Mouse (Mus musculus) testis, postnatal 10 days (tissue): ENCODE measurements at regions not wholly inside any gene's neighbourhood (a gene's known extent, or its start where the extent isn't known, plus 50 kb on each side); places are given as distances from the start of the nearest gene placed in this dataset.

ENCODE experiments used
- DNase-seq: peaks from one replicate; pipeline ENCODE4 v3.0.0; 2021; ENCODE audit warnings: low spot score

- no peak for DNase-seq
These were observed 192.7 kb downstream of the Brinp2 start for GRCm38 (mm10) chr1:158163411-158163810.

- no peak for DNase-seq
These were observed 186.1 kb downstream of the Brinp2 start for GRCm38 (mm10) chr1:158170006-158170405.

- no peak for DNase-seq
These were observed 176.0 kb downstream of the Brinp2 start for GRCm38 (mm10) chr1:158180095-158180494.

GRCm38 (mm10) chr1:158181296-158181695, 174.8 kb downstream of the Brinp2 start:
- no peak for DNase-seq

DNA sequence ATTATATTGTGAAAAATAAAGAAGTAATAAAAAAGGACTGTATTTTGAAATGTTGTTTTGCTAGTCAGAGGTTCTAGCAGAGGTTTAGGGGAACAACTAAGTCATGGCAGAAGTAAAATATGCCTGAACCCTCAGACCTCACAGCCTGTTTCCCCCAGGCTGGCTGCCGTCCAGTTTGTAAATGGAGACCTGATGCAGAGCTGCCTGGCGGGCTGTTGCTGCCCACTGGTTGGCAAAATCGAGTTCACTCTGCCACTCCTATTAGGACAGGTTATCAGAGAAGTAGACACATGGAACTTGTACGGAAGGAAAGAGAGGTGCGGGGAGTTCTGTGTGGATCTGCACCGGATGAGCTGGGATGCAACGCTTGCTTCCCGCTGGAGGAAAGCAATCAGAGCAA, 168.5 kb downstream of the Brinp2 start:
- no peak for DNase-seq

DNA sequence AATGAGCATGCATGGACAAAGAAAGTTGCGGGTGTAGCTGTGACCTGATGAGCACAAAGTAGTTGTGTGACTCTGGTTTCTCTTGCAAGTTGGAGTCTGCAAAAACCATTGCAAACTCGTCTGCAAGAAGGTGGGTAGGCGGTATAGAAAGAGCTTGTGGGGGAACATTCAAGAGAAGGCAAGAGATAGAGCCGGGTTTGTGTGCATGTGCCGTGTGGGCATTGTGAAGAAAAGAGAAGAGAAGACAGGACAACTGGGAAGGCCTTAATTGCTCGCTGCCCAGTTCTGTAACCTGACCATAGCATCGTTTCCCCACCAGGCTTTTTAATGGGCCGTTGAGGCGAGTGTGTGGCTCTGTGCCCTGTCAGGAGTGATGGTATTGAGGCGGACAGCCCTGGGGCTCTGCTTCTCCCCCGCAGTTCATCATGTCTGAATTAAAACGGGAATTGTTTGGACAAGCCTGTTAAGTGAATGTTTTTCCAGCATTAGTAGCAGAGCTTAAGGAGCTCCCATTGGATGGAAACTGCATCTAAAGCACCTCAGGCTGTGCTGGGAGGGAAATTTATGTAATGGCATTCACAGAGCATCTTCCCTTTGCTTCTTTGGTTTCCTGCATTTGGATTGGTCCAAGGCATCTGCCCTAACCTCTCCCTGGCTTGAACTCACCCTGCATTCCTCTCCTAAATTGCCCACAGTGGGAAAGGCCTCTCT, 163.1 kb downstream of the Brinp2 start:
- no peak for DNase-seq

DNA sequence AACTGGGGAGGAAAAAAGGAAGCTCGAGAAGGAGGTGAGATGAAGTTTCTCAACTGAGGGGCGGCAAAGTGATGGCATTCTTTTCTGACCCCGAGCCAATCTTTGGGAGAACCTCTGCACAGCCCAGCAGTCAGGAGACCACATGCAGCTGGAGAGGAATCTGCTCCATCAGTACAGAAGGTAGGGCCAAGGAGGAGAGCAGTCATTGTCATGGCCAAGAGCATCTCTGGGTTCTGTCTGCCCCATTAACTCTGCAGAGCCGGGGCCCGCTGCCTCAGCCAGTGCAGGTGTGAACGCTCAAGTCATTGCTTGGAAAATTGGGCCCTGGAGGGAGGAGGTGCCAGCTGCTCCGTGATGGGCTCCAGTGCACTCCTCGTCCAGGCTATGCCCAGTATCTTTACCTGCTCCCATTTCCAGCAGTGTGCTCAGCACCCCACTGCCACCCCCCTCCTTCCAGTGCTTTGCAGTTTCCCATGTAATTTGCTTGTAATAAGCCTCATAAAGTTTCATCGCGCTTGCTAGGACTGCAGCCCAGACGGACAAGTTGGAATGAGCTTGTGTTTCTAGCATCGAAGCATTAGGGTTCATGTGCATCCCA, 162.1 kb downstream of the Brinp2 start:
- no peak for DNase-seq
